Comparison of ENCODE assay signal across 26 mouse cellular contexts in genomic region chr14:58114146-58114545, GRCm38 (mm10). TPM values are rescaled to one million over a fixed set of nuclear protein-coding genes. Genes with fewer than 3 reads are reported as not detected.
DNase-seq lines count a peak whose midpoint lies in the region; ATAC-seq and TF ChIP-seq lines count a peak whose summit lies in the region.
"Had no signal": no experiment of that assay in that cellular context is flagged by ENCODE, and none has a peak within 500 bp of the region (broad histone marks: within the 10 kb centered on the region; RNA-seq: fewer than 3 reads in every experiment).

No protein-coding gene starts in this region.

- intact Hi-C loops in left cerebral cortex, postnatal 4 days (cut with DNase I): no loop called here
- intact Hi-C loops in left cerebral cortex, adult 2 months (cut with DNase I): no loop called here

- H3K4me3 ChIP-seq in cerebellum, adult 2 months (replicated peaks; ENCODE audit: insufficient read depth, low read depth, low read length): no peak overlapping the region
- no peak overlapping the region for H3K4me3 ChIP-seq in left cerebral cortex, adult 2 months
- H3K4me3 ChIP-seq: embryonic facial prominence, embryonic 12.5 days; embryonic facial prominence, embryonic 15.5 days; hindbrain, embryonic 10.5 days; hindbrain, embryonic 13.5 days; intestine, embryonic 15.5 days had no signal

- peaks cover 17% of the 10 kb centered on the region for H3K4me1 ChIP-seq in cerebellum, adult 2 months (ENCODE audit: control insufficient read depth, insufficient read depth, low read length)
- H3K4me1 ChIP-seq: embryonic facial prominence, embryonic 12.5 days; embryonic facial prominence, embryonic 15.5 days; intestine, embryonic 15.5 days had no signal

- peak overlapping the region; percentile 25; the same call in 1 of the 2 replicates for H3K27ac ChIP-seq in cerebellum, adult 2 months (ENCODE audit: insufficient read depth, low read length)
- H3K27ac ChIP-seq in left cerebral cortex, adult 2 months: no peak overlapping the region
- H3K27ac ChIP-seq: embryonic facial prominence, embryonic 12.5 days; embryonic facial prominence, embryonic 15.5 days; hindbrain, embryonic 10.5 days; hindbrain, embryonic 13.5 days; intestine, embryonic 15.5 days had no signal

- TF ChIP-seq CTCF in cerebellum, adult 2 months (IDR thresholded peaks at IDR 0.05; ENCODE audit: borderline replicate concordance, insufficient read depth, low read depth, low read length): no peak
- TF ChIP-seq CTCF in left cerebral cortex, adult 2 months (IDR thresholded peaks at IDR 0.05): no peak

- DNase-seq in cerebellum, adult 2 months: peak; percentile 48 to 68
- DNase-seq in cerebellum, postnatal 10 days: peak; percentile 55 to 57
- no peak for DNase-seq in cerebellum, postnatal 4 days (ENCODE audit: low spot score in 2 of 2)
- peak; percentile 21 for DNase-seq in left cerebral cortex, postnatal 4 days
- no peak for DNase-seq in left cerebral cortex, adult 2 months (ENCODE audit: extremely low spot score in 1 of 2, low spot score in 2 of 2)
- DNase-seq in lung, postnatal 25 days (ENCODE audit: low spot score): no peak
- DNase-seq: adrenal gland, postnatal 10 days; adrenal gland, postnatal 36 days; B cell, adult 2 months; forebrain, postnatal 0 days; gastrocnemius, postnatal 10 days; gastrocnemius, postnatal 36 days; kidney, adult 18-20 months; kidney, adult 9 months had no signal

- 79% methylated on average over 2 of the region's 2 CpGs for WGBS in cerebellum, adult 2 months

- no peak for TF ChIP-seq POLR2A in cerebellum, adult 2 months (IDR thresholded peaks at IDR 0.05; ENCODE audit: borderline replicate concordance, insufficient read depth, low read length)

- ATAC-seq in cerebellum, adult (ENCODE audit: insufficient number of reproducible peaks, low FRiP score, low TSS enrichment): no peak
- ATAC-seq: forebrain, embryonic 14.5 days; forebrain, postnatal 0 days; hindbrain, embryonic 16.5 days; intestine, embryonic 15.5 days; Patski had no signal

- H3K27me3 ChIP-seq in cerebellum, adult 2 months (ENCODE audit: control insufficient read depth, insufficient read depth, low read length): no peaks in the 10 kb centered on the region
- H3K27me3 ChIP-seq: CH12.LX; embryonic facial prominence, embryonic 12.5 days; embryonic facial prominence, embryonic 15.5 days; hindbrain, embryonic 13.5 days; intestine, embryonic 15.5 days had no signal

RNA-seq across cellular contexts. Expression of gene Fgf9, which starts 43.8 kb away (rescaled TPM):
- 41.3 and 42.1 TPM in 2 replicates for polyA plus RNA-seq in cerebellum, adult 2 months (2012; rRNA removed)
- 10 to 100 TPM; 11.8 TPM for total RNA-seq in left cerebral cortex, postnatal 4 days (2021)
- 10 to 100 TPM; 23.8 to 25.0 TPM for total RNA-seq in left cerebral cortex, adult 2 months (2021)
- total RNA-seq: granulocyte monocyte progenitor cell, adult 5-6 weeks had no signal
- polyA plus RNA-seq: G1E had no signal

Comparison
In these comparisons a context has a peak if more than half of its experiments do, and no peak if none do; other contexts are left out.
1. DNase-seq: peak in cerebellum, adult 2 months (2 of 2), cerebellum, postnatal 10 days (2 of 2) and left cerebral cortex, postnatal 4 days (single experiment); none in cerebellum, postnatal 4 days (0 of 2), left cerebral cortex, adult 2 months (0 of 2) and lung, postnatal 25 days (single experiment).